Mouse (Mus musculus) thymus, adult 2 months (tissue): ENCODE results near the gene Dnajb5.

Experiments used
- CTCF ChIP-seq: fragments of 200-500 bp; IDR thresholded peaks from 2 replicates; pipeline ENCODE4 v1.5.1; 2012; ENCODE audit warnings: mild to moderate bottlenecking, control low read depth, low read length, moderate library complexity, borderline replicate concordance; ENCODE audit not compliant: control insufficient read depth, poor library complexity, insufficient read depth; ENCODE audit errors: extremely low read depth
- POLR2A ChIP-seq: fragments of 200-500 bp; IDR thresholded peaks from 2 replicates; pipeline ENCODE4 v1.6.1; 2012; ENCODE audit warnings: mild to moderate bottlenecking, low read length, control low read depth, moderate library complexity; ENCODE audit not compliant: control insufficient read depth, poor library complexity, insufficient read depth; ENCODE audit errors: extremely low read depth

- TF ChIP-seq CTCF = no peak
- no peak for TF ChIP-seq POLR2A
Observed at GRCm38 (mm10) chr4:42952563-42952962, 2.9 kb downstream of the Dnajb5 start.
